Mouse (Mus musculus): ENCODE measurements around the gene Lrrc74a. TPM values are rescaled to one million over a fixed set of nuclear protein-coding genes. Genes with fewer than 3 reads are reported as not detected.
A peak's percentile ranks its signal among the peaks of the same experiment; 100 is the strongest.

The Lrrc74a gene
- polyA plus RNA-seq, 1 experiment from 2014 or later = not detected

DNA sequence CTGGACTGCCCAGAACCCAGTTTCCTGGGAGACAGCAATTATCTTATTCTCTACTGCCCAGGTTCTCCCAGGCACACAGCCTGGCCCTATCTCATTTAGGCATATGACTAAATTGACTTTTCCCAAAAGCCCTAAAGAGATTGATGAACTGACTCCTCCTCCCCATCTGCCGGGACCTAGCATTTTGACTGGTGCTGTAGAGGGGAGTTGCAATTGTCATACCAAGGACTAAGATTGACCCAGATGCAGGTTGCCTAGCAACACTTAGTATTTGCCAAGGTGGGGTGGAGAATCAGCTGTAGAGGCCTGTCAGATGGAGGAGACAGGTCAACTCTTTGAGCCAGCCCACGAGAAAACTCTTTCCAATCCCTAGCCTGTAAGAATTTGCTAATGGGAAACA is 36.2 kb upstream of the Lrrc74a start:
- Histone ChIP-seq H3K4me3 (no peak overlapping the region), H3K36me3 (peaks cover 44% of the 10 kb centered on the region), H3K27ac (replicated peaks) (0 out of 2 replicates have a peak overlapping the region, but pooled peaks have one; percentile 79), H3K4me2 (no peak overlapping the region), H3K9me3 (0 out of 2 replicates have a peak, but pooled peaks cover 3% of the 10 kb centered on the region), H3K9ac (no peak overlapping the region), H3K4me1 (replicated peaks) (peaks cover 39% of the 10 kb centered on the region), H3K27me3 (no peaks in the 10 kb centered on the region)
- 47% methylated on average over 2 of the region's 2 CpGs for WGBS
- ATAC-seq (ENCODE audit: low read depth) = no peak

DNA sequence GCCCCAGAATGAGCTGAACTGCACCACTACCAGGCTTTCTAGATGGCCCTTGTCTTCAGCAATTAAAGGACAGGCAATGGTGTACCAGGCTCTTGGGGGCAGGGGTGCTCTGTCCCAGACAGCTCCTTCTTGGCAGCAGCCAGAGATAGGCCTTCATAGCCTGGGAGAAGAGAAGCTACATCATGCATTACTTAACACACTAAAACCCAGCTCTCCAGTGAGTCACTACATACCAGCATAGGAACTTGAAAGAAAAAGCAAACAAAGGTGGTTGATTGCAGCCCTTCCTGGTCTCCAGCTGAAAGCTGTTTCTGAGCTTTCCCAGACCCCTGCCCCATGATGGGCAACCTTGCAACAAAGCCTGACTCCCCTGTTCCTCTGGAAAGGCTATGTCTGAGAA is 35.6 kb upstream of the Lrrc74a start:
- Histone ChIP-seq H3K36me3 (peaks cover 45% of the 10 kb centered on the region), H3K27ac (replicated peaks) (peak overlapping the region; percentile 79), H3K4me1 (replicated peaks) (peaks cover 39% of the 10 kb centered on the region), H3K4me2 (no peak overlapping the region), H3K9ac (no peak overlapping the region), H3K27me3 (no peaks in the 10 kb centered on the region), H3K9me3 (0 out of 2 replicates have a peak, but pooled peaks cover 3% of the 10 kb centered on the region), H3K4me3 (no peak overlapping the region)
- no peak for ATAC-seq (ENCODE audit: low read depth)

DNA sequence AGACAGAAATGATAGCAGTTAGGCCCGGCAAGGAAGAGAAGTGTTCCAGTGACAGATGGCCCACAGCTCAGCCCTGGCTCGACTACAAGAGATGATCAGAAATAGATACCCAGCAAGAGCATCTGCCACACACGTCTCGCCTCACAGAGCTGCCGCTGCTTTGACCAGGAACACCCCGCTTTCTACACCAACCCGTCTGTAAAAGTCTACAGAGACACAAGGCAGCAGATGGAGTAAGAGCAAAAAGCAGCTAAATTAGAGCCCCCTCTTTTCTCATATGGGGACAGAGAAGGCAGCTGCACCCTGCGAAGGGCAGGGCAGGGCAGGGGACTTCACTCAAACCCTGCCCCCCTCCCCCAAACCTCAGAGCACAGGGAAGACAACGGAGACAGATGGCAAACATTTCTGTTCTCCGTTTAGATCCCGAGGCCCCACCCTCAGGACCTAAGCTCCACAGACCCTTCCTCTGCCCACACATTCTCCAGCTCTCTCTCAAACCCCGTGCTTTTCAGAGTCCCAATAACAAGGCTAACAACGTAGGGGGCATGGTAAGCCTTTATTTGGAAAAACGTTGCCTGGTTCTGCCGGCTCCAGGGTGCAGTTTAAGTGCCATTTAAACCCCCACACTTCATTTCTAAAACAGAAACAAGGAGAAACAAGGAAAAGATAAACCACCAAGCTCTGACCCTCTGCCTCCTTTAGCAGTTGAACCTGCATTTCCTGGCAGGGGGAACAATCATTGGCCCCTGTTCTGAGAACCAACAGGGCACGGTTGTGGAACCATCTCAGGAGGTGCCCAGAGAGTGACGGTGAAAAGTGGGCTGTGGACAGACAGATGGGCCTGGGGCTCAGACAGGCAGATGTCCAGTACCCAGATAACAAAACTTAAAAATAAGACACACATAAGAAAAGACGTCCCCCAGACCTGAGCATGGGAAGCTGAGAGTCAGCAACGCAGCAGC is 33.9 kb upstream of the Lrrc74a start:
- Histone ChIP-seq H3K9ac (no peak overlapping the region), H3K36me3 (peaks cover 38% of the 10 kb centered on the region), H3K4me1 (replicated peaks) (peaks cover 39% of the 10 kb centered on the region), H3K4me3 (no peak overlapping the region), H3K27me3 (no peaks in the 10 kb centered on the region), H3K9me3 (0 out of 2 replicates have a peak, but pooled peaks cover 3% of the 10 kb centered on the region), H3K4me2 (0 out of 2 replicates have a peak overlapping the region, but pooled peaks have one; percentile 9), H3K27ac (replicated peaks) (peak overlapping the region; percentile 79)
- 29% methylated on average over 19 of the region's 19 CpGs for WGBS
- peak; percentile 56 for ATAC-seq (ENCODE audit: low read depth)

DNA sequence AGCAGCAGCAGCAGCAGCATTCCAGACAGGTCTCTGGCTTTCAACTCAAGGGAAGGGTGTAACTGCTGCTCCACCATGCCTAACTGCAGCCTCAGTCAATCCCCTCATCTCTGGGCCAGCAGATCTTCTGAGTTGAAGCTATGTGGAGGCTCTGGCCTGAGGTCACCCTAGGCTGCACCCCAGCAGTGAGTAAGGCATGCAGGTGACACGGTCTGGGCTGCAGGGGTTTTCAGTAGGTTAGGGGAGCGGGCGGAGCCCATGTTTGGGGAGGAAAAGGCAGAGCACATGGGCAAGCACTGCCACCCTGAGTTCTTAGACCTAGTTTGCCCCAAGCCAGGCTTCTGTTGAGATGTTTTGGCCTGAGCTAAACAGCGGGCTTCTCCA is 33.2 kb upstream of the Lrrc74a start:
- 0 out of 2 replicates have a peak, but pooled peaks cover 3% of the 10 kb centered on the region for H3K9me3 ChIP-seq
- H3K4me2 ChIP-seq = no peak overlapping the region
- H3K27me3 ChIP-seq = no peaks in the 10 kb centered on the region
- H3K27ac ChIP-seq (replicated peaks) = peak overlapping the region; percentile 79
- 74% methylated on average over 4 of the region's 4 CpGs for WGBS
- no peak overlapping the region for H3K9ac ChIP-seq
- H3K4me1 ChIP-seq (replicated peaks) = peaks cover 39% of the 10 kb centered on the region
- H3K36me3 ChIP-seq = peaks cover 32% of the 10 kb centered on the region
- ATAC-seq (ENCODE audit: low read depth) = peak; percentile 2; the same call in 1 of the 2 replicates
- no peak overlapping the region for H3K4me3 ChIP-seq

DNA sequence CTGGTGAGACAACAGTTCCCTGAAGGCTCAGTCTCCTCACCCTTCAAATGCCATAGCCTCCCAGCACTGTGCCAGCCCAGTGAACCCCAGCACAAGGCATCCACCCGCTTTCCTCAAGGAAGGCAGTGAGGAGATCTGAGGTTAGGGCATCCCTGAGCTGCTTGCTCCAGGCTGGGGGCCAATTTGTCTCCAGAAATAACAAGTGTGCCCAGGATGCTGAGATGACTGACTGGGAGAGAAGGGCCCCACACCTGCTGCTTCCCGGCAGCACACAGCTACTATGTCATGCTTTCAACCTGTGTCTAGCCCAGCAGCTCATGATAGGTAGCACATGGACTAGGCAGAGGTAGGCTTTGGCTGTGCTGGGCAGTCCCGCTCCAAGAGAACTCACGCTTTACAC is 32.7 kb upstream of the Lrrc74a start:
- Histone ChIP-seq H3K27ac (replicated peaks) (peak overlapping the region; percentile 79; the same call in 1 of the 2 replicates), H3K4me3 (no peak overlapping the region), H3K27me3 (no peaks in the 10 kb centered on the region), H3K9ac (no peak overlapping the region), H3K36me3 (peaks cover 26% of the 10 kb centered on the region), H3K9me3 (no peaks in the 10 kb centered on the region), H3K4me1 (replicated peaks) (peaks cover 39% of the 10 kb centered on the region), H3K4me2 (no peak overlapping the region)
- WGBS = 87% methylated on average over 4 of the region's 4 CpGs
- ATAC-seq (ENCODE audit: low read depth) = no peak

DNA sequence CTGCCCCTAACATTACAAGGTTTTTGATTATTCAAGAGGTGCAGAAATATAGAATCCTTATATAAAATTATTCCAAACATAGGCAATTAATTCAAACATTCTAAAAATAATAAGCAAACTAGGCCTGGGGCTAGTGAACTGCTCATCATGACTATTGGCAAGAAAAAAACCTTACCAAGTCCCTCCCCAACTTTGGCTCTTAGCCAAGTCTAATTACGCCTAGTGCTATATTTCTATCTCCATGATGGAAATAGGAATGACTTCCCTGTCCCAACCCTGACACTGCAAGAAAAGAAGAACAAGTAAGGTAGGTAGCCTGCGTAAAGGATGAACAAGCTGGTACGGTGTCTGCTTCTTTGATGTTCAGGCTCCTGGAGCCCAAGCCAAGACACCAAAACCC is 31.5 kb upstream of the Lrrc74a start:
- Histone ChIP-seq H3K4me2 (no peak overlapping the region), H3K4me3 (no peak overlapping the region), H3K9ac (no peak overlapping the region), H3K4me1 (replicated peaks) (peaks cover 39% of the 10 kb centered on the region), H3K36me3 (peaks cover 14% of the 10 kb centered on the region), H3K9me3 (no peaks in the 10 kb centered on the region), H3K27me3 (no peaks in the 10 kb centered on the region), H3K27ac (replicated peaks) (no peak overlapping the region)
- WGBS = 91% methylated on average over 3 of the region's 3 CpGs
- ATAC-seq (ENCODE audit: low read depth) = no peak

DNA sequence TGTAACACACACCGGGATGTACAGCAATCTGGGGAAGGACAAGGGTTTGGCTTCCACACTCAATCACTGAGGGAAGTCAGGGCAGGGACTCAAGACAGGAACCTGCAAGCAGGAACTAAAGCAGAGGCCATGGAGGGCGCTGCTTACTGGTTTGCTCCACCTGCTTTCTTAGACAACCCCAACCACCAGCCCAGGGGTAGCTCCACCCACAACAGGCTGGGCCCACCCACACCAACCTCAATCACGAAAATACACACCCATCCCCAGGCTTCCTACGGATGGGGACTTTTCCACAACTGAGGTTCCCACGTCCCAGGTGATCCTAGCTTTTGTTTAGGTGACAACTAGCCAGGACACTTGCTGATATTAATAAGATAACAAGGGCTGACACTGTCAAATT is 28.3 kb upstream of the Lrrc74a start:
- Histone ChIP-seq H3K27me3 (no peaks in the 10 kb centered on the region), H3K4me3 (no peak overlapping the region), H3K9ac (no peak overlapping the region), H3K9me3 (no peaks in the 10 kb centered on the region), H3K4me2 (no peak overlapping the region), H3K4me1 (replicated peaks) (peaks cover 9% of the 10 kb centered on the region), H3K36me3 (peaks cover 14% of the 10 kb centered on the region), H3K27ac (replicated peaks) (no peak overlapping the region)
- 84% methylated on average over 5 of the region's 5 CpGs for WGBS
- no peak for ATAC-seq (ENCODE audit: low read depth)

DNA sequence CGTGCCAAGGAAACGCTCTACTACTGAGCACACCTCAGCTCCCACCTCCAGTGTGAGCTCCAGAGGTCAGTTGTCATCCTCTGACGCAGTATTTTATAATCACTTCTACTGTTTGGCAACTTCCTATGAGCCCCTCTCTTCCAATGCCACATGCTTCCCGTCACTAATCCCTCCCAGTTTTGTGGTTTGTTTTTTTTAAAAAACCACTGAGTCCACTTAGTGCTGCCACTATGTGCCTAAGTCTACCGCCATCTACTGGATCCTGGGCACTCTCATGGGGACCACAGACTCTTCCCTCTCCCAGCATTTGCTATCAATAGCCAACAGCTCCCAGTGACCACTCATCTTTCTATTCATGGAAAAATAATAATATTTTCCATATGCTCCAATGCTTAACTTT is 20.1 kb upstream of the Lrrc74a start:
- Histone ChIP-seq H3K4me2 (no peak overlapping the region), H3K9me3 (no peaks in the 10 kb centered on the region), H3K4me3 (no peak overlapping the region), H3K27ac (replicated peaks) (no peak overlapping the region), H3K27me3 (no peaks in the 10 kb centered on the region), H3K9ac (no peak overlapping the region), H3K36me3 (peaks cover 12% of the 10 kb centered on the region), H3K4me1 (replicated peaks) (no peaks in the 10 kb centered on the region)
- ATAC-seq (ENCODE audit: low read depth) = no peak
- 81% methylated on average over 5 of the region's 5 CpGs for WGBS

DNA sequence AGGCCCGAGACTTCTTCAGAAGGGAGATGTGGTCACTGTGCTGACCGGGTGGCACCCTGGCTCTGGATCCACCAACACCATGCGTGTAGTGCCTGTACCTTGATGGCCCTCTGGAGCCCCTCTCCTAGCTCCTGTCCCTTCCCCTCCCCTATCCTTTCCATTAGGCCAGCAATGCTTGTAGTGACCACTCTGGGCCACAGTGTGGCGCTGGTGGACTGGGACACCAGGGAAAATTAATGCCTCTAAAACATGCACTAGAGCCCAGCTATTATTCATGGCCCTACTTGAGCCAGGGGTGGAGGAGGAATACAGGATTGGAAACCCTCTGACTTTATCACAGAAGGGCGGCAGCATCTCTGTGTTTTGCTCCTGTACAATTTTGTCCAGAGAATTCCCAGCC is 18.8 kb upstream of the Lrrc74a start:
- no peak overlapping the region for H3K4me2 ChIP-seq
- H3K4me1 ChIP-seq (replicated peaks) = no peaks in the 10 kb centered on the region
- peaks cover 17% of the 10 kb centered on the region for H3K36me3 ChIP-seq
- no peaks in the 10 kb centered on the region for H3K27me3 ChIP-seq
- ATAC-seq (ENCODE audit: low read depth) = no peak; the same call in 1 of the 2 replicates
- H3K4me3 ChIP-seq = no peak overlapping the region
- 44% methylated on average over 5 of the region's 5 CpGs for WGBS
- no peak overlapping the region for H3K9ac ChIP-seq
- no peak overlapping the region for H3K27ac ChIP-seq (replicated peaks)
- no peaks in the 10 kb centered on the region for H3K9me3 ChIP-seq

DNA sequence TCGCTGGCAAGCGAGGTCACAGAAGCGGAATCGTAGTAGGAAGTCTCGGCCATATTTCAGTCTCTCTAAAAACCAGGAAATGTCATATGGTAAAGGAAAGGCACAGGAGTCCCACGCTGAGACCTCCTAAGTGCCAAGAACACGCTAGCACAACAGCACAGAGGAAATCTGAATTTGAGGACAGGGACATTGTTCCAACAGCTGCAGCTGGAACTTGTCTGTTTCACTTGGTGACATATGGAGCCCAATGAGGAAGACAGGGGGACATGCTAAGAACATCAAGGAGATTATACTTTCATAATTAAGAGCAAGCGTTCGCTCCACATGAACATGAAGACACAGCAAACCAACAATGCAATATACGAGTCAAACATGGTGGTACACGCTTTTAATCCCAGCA is 17.2 kb upstream of the Lrrc74a start:
- 93% methylated on average over 11 of the region's 11 CpGs for WGBS
- H3K4me2 ChIP-seq = no peak overlapping the region
- no peak for ATAC-seq (ENCODE audit: low read depth)

DNA sequence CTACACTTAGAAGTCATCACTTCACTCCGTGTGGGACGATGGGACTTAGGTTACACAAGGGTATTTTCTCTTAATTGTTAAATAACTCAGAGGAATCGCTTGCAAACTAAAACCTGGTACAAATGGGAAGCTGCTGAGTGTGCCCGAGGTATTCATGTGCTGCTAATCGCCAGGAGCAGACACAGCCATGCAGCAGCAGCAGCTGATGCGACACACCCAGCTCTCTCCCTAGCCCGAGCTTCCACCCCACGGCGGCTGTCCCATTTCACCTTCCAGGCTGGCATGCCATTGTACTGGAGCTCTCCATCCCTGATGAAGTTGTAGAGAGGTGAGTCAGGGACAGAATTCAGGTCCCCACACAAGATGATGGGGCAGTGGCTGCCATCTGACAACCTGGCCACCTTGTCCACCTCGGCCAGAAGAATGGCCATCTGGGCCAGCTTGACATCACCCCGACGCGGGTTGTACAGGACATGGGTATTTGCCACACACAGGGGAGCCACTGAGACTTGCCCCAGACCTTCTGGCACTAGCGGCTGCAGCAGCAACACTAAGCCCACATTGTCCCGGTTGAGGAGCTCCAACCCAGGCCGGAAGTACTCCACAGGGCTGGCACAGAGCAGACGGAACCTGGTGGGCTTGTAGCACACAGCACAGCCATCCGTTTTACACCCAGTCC is 14.1 kb upstream of the Lrrc74a start:
- no peak overlapping the region for H3K4me2 ChIP-seq
- H3K9ac ChIP-seq = no peak overlapping the region
- H3K4me3 ChIP-seq = no peak overlapping the region
- ATAC-seq (ENCODE audit: low read depth) = no peak
- peaks cover 28% of the 10 kb centered on the region for H3K36me3 ChIP-seq
- H3K9me3 ChIP-seq = no peaks in the 10 kb centered on the region
- no peaks in the 10 kb centered on the region for H3K27me3 ChIP-seq
- H3K4me1 ChIP-seq (replicated peaks) = peaks cover 22% of the 10 kb centered on the region
- 83% methylated on average over 18 of the region's 18 CpGs for WGBS
- no peak overlapping the region for H3K27ac ChIP-seq (replicated peaks)

More for the DNA sequence above, 17.2 kb upstream of the Lrrc74a start:
- Histone ChIP-seq H3K27me3 (no peaks in the 10 kb centered on the region), H3K27ac (replicated peaks) (no peak overlapping the region), H3K36me3 (peaks cover 28% of the 10 kb centered on the region), H3K9me3 (no peaks in the 10 kb centered on the region), H3K4me3 (no peak overlapping the region), H3K4me1 (replicated peaks) (peaks cover 7% of the 10 kb centered on the region), H3K9ac (no peak overlapping the region)

DNA sequence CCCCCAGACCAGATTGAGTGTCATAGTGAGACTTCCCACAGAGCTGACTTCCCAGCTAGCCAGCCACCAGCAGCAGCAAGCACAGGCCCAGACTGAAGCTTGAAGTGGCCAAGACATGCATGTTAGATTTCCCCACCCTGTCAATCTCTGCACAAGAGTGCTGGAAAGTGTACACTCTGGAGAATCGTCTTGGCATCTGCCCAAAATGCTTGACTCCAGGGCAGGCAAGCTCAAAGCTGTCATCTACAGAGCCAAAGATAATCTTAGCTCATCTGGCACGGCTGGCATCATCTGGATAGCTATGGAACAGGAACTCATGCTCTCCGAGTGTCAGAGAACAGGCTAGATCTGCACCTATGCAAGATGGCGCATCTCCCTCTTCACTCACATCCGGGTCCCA is 12.7 kb upstream of the Lrrc74a start:
- Histone ChIP-seq H3K9ac (no peak overlapping the region), H3K4me3 (no peak overlapping the region), H3K9me3 (no peaks in the 10 kb centered on the region), H3K36me3 (peaks cover 27% of the 10 kb centered on the region), H3K27ac (replicated peaks) (no peak overlapping the region; the same call in 1 of the 2 replicates), H3K4me1 (replicated peaks) (peaks cover 28% of the 10 kb centered on the region), H3K4me2 (no peak overlapping the region), H3K27me3 (no peaks in the 10 kb centered on the region)
- no peak for ATAC-seq (ENCODE audit: low read depth)
- WGBS = 83% methylated on average over 5 of the region's 5 CpGs

Data from neural tube, embryonic 13.5 days (tissue).